Mouse (Mus musculus) lung, embryonic 14.5 days (tissue): ENCODE data around the gene Nrip2. TPM values are rescaled to one million over a fixed set of nuclear protein-coding genes. Genes with fewer than 3 reads are reported as not detected.
A peak's percentile ranks its signal among the peaks of the same experiment; 100 is the strongest.

Source experiments
- ATAC-seq: fragments of 200-750 bp; cut with Nextera tagmentation; 2 replicates; pipeline ENCODE4 v1.8.0; 2017; ENCODE audit warnings: mild to moderate bottlenecking, moderate TSS enrichment, moderate library complexity; ENCODE audit not compliant: insufficient read depth
- DNase-seq: peaks from one replicate; pipeline ENCODE4 v3.0.0-alpha.2; 2015
- H3K27ac ChIP-seq: fragments of 300-500 bp; sonication (generic); 2 replicates; pipeline ENCODE4 v1.5.1; 2014; ENCODE audit warnings: low read depth, mild to moderate bottlenecking, moderate library complexity
- H3K27me3 ChIP-seq: fragments of 300-500 bp; sonication (generic); 2 replicates; pipeline ENCODE4 v1.6.1; 2014; ENCODE audit warnings: low read length, control low read depth; ENCODE audit not compliant: insufficient read depth
- H3K36me3 ChIP-seq: fragments of 300-500 bp; sonication (generic); 2 replicates; pipeline ENCODE4 v1.6.1; 2014; ENCODE audit warnings: control low read depth; ENCODE audit not compliant: insufficient read depth
- H3K4me1 ChIP-seq: fragments of 300-500 bp; sonication (generic); 2 replicates; pipeline ENCODE4 v1.6.1; 2014; ENCODE audit warnings: antibody characterized with exemption, control low read depth; ENCODE audit not compliant: insufficient read depth
- H3K4me2 ChIP-seq: fragments of 300-500 bp; sonication (generic); 2 replicates; pipeline ENCODE4 v1.6.1; 2014; ENCODE audit warnings: mild to moderate bottlenecking
- H3K4me3 ChIP-seq: fragments of 300-500 bp; sonication (generic); 2 replicates; pipeline ENCODE4 v1.5.1; 2014; ENCODE audit warnings: low read depth, low read length
- H3K9ac ChIP-seq: fragments of 300-500 bp; sonication (generic); 2 replicates; pipeline ENCODE4 v1.6.1; 2014
- H3K9me3 ChIP-seq: fragments of 300-500 bp; sonication (generic); 2 replicates; pipeline ENCODE4 v1.6.1; 2016; ENCODE audit warnings: low read depth, low read length, control low read depth
- CTCF ChIP-seq: IDR thresholded peaks from 2 replicates; pipeline ENCODE4 v1.5.1; 2016; ENCODE audit warnings: antibody characterized with exemption, low read depth
- WGBS: fragments of 180-500 bp; shearing (Covaris S2); extraction: QIAGEN DNeasy Blood & Tissue Kit; methylation state at CpG from one replicate; pipeline ENCODE4 v1.1.7; 2014; 5-methylcytosine and 5-hydroxymethylcytosine counted together
- polyA plus RNA-seq: library from polyadenylated mRNA; unstranded; fragments of >200 nt; fragmentation: Nextera tagmentation; extraction: Ambion mirVana; gene quantifications from 2 replicates; pipeline ENCODE4 v1.2.1, GENCODE M21; 2014

Nrip2 gene
- polyA plus RNA-seq, 1 experiment from 2014 or later: 4.3 TPM

DNA sequence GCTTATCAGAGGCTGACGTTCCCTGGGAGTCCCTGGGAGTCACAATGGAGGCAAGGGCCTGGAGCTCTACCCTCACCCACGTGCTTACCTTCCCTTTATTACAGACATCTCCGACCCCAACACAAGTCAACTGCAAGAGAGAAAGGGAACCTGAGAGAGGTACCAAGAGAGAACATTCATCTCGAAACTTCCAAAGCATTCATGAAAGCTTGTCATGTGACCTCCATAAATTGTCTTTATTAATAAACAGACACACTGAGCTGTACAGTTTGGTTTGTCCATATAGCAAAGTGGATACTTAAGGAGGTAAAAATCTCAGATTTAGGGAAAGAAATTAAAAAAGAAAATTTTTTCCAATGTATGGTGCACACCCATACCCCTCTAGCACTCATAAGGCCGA lies 17.1 kb downstream of the Nrip2 start:
- Histone ChIP-seq H3K36me3 (peaks cover 27% of the 10 kb centered on the region), H3K4me2 (no peak overlapping the region), H3K9ac (no peak overlapping the region), H3K9me3 (no peaks in the 10 kb centered on the region), H3K27me3 (no peaks in the 10 kb centered on the region), H3K4me3 (no peak overlapping the region), H3K27ac (no peak overlapping the region), H3K4me1 (no peaks in the 10 kb centered on the region)
- TF ChIP-seq CTCF: no peak
- DNase-seq (no peak), ATAC-seq (no peak)
- 74% methylated on average over 5 of the region's 5 CpGs for WGBS

DNA sequence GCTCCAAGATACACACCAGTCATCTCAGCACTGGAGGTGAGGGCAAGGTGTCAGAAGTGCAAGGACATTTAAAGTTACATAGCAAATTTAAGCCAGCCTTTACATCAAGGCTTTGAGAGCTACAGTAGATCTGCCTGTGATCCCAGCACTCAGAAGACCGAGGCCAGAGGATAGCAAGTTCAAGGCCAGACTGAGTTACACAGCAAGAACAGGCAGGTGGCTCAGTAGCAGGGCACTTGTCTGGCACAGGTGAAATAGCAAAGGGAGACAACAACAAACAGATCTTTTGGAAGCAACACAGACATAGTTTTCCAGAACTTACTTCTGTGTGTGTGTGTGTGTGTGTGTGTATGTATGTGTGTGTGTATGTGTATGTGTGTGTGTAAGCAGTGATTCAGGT lies 19.0 kb downstream of the Nrip2 start:
- DNase-seq: no peak
- WGBS: 88% methylated on average over 1 of the region's 1 CpGs
- no peaks in the 10 kb centered on the region for H3K9me3 ChIP-seq
- no peak overlapping the region for H3K27ac ChIP-seq
- H3K4me3 ChIP-seq: no peak overlapping the region
- no peaks in the 10 kb centered on the region for H3K4me1 ChIP-seq
- H3K9ac ChIP-seq: no peak overlapping the region
- H3K27me3 ChIP-seq: no peaks in the 10 kb centered on the region
- no peak for ATAC-seq
- H3K4me2 ChIP-seq: no peak overlapping the region
- no peak for TF ChIP-seq CTCF
- H3K36me3 ChIP-seq: peaks cover 9% of the 10 kb centered on the region; the same call in 1 of the 2 replicates

DNA sequence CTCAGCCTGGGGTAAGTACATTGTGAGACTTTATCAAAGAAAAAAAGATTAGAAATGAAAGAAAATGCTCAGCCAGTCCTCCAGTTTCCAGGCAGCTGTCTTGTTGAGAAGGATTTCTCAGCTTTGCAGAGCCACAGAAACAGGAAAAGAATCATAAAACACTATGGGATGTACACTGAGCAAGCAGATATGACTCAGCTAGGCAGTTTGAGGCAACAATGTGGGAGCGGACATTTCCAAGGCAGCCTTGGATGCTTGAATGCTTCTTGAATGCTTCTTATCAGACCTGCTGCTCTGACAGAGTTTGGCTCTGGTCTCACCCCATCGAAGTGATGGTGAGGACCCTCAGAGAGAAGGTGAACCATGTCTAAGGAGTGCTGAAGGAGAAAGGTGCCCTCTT lies 21.9 kb downstream of the Nrip2 start:
- DNase-seq (no peak), ATAC-seq (no peak)
- TF ChIP-seq CTCF: no peak
- 99% methylated on average over 2 of the region's 2 CpGs for WGBS
- Histone ChIP-seq H3K9ac (no peak overlapping the region), H3K4me3 (no peak overlapping the region), H3K27ac (no peak overlapping the region), H3K9me3 (no peaks in the 10 kb centered on the region), H3K4me1 (0 out of 2 replicates have a peak, but pooled peaks cover 5% of the 10 kb centered on the region), H3K4me2 (no peak overlapping the region), H3K36me3 (0 out of 2 replicates have a peak, but pooled peaks cover 2% of the 10 kb centered on the region), H3K27me3 (no peaks in the 10 kb centered on the region)

- no peak overlapping the region for H3K4me3 ChIP-seq
- DNase-seq: no peak
- H3K4me2 ChIP-seq: no peak overlapping the region
- no peak for TF ChIP-seq CTCF
- 0 out of 2 replicates have a peak, but pooled peaks cover 5% of the 10 kb centered on the region for H3K4me1 ChIP-seq
- H3K27me3 ChIP-seq: no peaks in the 10 kb centered on the region
- no peak for ATAC-seq
- H3K36me3 ChIP-seq: 0 out of 2 replicates have a peak, but pooled peaks cover 2% of the 10 kb centered on the region
- H3K9ac ChIP-seq: no peak overlapping the region
- no peaks in the 10 kb centered on the region for H3K9me3 ChIP-seq
- WGBS: 85% methylated on average over 3 of the region's 3 CpGs
- H3K27ac ChIP-seq: no peak overlapping the region
Measured at GRCm38 (mm10) chr6:128421480-128421879, 22.4 kb downstream of the Nrip2 start.

DNA sequence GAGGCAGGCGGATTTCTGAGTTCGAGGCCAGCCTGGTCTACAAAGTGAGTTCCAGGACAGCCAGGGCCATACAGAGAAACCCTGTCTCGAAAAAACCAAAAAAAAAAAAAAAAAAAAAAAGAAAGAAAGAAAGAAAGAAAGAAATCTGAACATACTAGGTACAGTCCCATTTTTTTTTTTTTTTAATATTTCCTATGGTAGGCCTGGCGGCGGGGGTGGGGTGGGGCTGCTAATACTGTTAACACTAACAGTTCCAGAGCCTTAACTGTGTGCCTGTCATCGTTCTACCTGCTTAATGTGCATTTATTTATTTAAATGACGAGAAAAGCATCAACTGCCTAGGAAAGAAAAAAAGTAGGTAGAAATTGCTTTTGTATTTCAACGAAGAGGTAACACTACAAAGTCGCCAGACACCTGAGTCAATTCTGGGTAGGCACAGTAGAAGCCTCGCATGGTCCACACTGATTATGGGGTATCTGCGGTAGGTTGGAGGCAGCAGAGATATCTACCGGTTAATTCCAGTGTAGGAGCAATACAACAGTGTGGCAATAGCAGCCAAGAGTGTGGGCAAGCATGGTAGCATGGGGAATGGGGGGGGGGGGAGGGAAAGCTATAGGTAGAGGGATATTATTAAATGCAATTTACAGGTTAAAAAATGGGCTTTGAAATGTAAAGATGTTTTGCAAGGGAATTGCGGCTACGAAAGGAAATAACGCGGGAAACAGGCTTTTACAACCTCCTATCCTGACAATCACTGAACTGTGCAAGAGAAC lies 24.6 kb downstream of the Nrip2 start:
- ATAC-seq (peak; percentile 48; the same call in 1 of the 2 replicates), DNase-seq (peak; percentile 23)
- Histone ChIP-seq H3K9me3 (no peaks in the 10 kb centered on the region), H3K36me3 (peaks cover 9% of the 10 kb centered on the region; the same call in 1 of the 2 replicates), H3K4me1 (0 out of 2 replicates have a peak, but pooled peaks cover 5% of the 10 kb centered on the region), H3K9ac (peak overlapping the region; percentile 76), H3K27me3 (no peaks in the 10 kb centered on the region), H3K27ac (peak overlapping the region; percentile 96), H3K4me2 (peak overlapping the region; percentile 88), H3K4me3 (peak overlapping the region; percentile 64)
- no peak for TF ChIP-seq CTCF
- 36% methylated on average over 15 of the region's 16 CpGs for WGBS

DNA sequence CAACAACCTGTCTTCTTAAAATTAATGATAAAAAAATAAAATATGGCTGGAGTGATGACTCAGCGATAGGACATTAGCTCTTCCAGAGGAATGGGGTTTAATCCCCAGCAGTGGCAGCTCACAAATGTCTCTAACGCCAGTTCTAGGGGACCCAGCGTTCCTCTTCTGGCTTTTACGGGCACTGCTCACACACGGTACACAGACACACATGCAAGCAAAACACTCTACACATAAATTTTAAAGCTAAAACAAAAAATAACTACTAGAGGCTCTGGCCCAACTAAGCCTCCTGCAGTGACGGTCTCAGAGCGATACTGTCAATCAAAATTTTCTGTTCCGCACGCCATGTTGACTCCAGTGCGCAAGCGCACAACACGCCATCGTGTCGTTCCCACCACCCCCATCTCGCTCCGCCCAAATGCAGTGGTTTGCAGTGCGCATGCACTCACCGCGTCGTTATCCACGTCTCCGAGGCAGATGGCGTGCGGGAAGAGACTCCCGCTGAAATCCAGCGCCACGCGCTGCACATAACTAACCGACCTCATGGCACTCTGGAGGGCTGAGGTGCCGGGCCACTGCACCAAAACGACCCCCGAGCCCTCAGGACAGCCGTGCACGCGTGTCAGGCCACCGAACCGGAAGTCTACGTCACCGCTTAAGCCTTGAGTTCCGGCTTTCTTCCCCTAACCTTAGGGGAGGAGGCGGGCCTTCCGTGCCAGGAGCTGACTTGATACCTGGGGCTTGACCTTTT lies 25.3 kb downstream of the Nrip2 start, which contains the start of gene Itfg2:
Gene Itfg2 (minus strand): TSS at position 663 of the 751 bp plus-strand sequence.
- H3K27me3 ChIP-seq: no peaks in the 10 kb centered on the region
- peak within 1 kb of the TSS; percentile 64 for H3K4me3 ChIP-seq
- no peak for TF ChIP-seq CTCF
- ATAC-seq (peak; percentile 94), DNase-seq (peak; percentile 99)
- no peaks in the 10 kb centered on the region for H3K9me3 ChIP-seq
- H3K9ac ChIP-seq: peak within 1 kb of the TSS; percentile 76
- peaks cover 16% of the 10 kb centered on the region; the same call in 1 of the 2 replicates for H3K36me3 ChIP-seq
- peak within 1 kb of the TSS; percentile 88 for H3K4me2 ChIP-seq
- H3K4me1 ChIP-seq: 0 out of 2 replicates have a peak, but pooled peaks cover 5% of the 10 kb centered on the region
- WGBS: under 1% methylated on average over 42 of the region's 42 CpGs
- H3K27ac ChIP-seq: peak within 1 kb of the TSS; percentile 96

- peaks cover 21% of the 10 kb centered on the region for H3K36me3 ChIP-seq
- peak overlapping the region; percentile 64 for H3K4me3 ChIP-seq
- peak overlapping the region; percentile 76 for H3K9ac ChIP-seq
- H3K9me3 ChIP-seq: no peaks in the 10 kb centered on the region
- 0 out of 2 replicates have a peak, but pooled peaks cover 5% of the 10 kb centered on the region for H3K4me1 ChIP-seq
- WGBS: 17% methylated on average over 9 of the region's 9 CpGs
- TF ChIP-seq CTCF: no peak
- no peaks in the 10 kb centered on the region for H3K27me3 ChIP-seq
- ATAC-seq: no peak; the same call in 1 of the 2 replicates
- peak; percentile 20 for DNase-seq
- H3K4me2 ChIP-seq: peak overlapping the region; percentile 88
- H3K27ac ChIP-seq: peak overlapping the region; percentile 96
Measured at GRCm38 (mm10) chr6:128425046-128425445, 25.9 kb downstream of the Nrip2 start.
